In genomic region chr9:15356916-15357483, GRCm38 (mm10) we compare ENCODE assay signal across 8 mouse cellular contexts. TPM values are rescaled to one million over a fixed set of nuclear protein-coding genes. Genes with fewer than 3 reads are reported as not detected.
DNase-seq lines count a peak whose midpoint lies in the region; ATAC-seq and TF ChIP-seq lines count a peak whose summit lies in the region.

No protein-coding gene starts in this region.

- peaks cover 22% of the 10 kb centered on the region for H3K36me3 ChIP-seq in heart, embryonic 14.5 days (ENCODE audit: control insufficient read depth, insufficient read depth, low read length)
- H3K36me3 ChIP-seq in ES-E14 (ENCODE audit: control insufficient read depth, insufficient read depth, low read length, poor library complexity, severe bottlenecking): peaks cover 3% of the 10 kb centered on the region
- peaks cover 7% of the 10 kb centered on the region for H3K36me3 ChIP-seq in forebrain, embryonic 14.5 days (ENCODE audit: control insufficient read depth, insufficient read depth, low read length)

- H3K9me3 ChIP-seq in heart, embryonic 14.5 days (ENCODE audit: control insufficient read depth, low read length): no peaks in the 10 kb centered on the region
- no peaks in the 10 kb centered on the region for H3K9me3 ChIP-seq in ES-E14 (ENCODE audit: control insufficient read depth, insufficient read depth, low read depth, low read length)
- no peaks in the 10 kb centered on the region for H3K9me3 ChIP-seq in forebrain, embryonic 14.5 days (replicated peaks; ENCODE audit: control insufficient read depth, low read length)

- peak overlapping the region; percentile 77 to 80 for H3K27ac ChIP-seq in heart, embryonic 14.5 days (replicated peaks in 1 of 2; ENCODE audit: control insufficient read depth in 1 of 2, insufficient read depth in 1 of 2, low read depth in 2 of 2, low read length in 2 of 2)
- H3K27ac ChIP-seq in ES-E14 (ENCODE audit: insufficient read depth, low read depth, low read length, poor library complexity, severe bottlenecking): peak overlapping the region; percentile 73
- peak overlapping the region; percentile 65 for H3K27ac ChIP-seq in forebrain, embryonic 14.5 days (ENCODE audit: low read depth, low read length)

- no peak for ATAC-seq in heart, embryonic 14.5 days (ENCODE audit: insufficient number of reproducible peaks, insufficient read depth, low FRiP score, low read depth)
- no peak for ATAC-seq in forebrain, embryonic 14.5 days

- intact Hi-C loops in heart, postnatal 36 days (cut with DNase I): loop anchor here (5.0 kb wide), 1 partner anchor 50 kb away; the partner anchor contains the start of genes 4931406C07Rik and Taf1d

- peak overlapping the region; percentile 80 for H3K4me2 ChIP-seq in heart, embryonic 14.5 days (ENCODE audit: low read length)
- peak overlapping the region; percentile 74 for H3K4me2 ChIP-seq in forebrain, embryonic 14.5 days (ENCODE audit: low read length)

- peak overlapping the region; percentile 87 for H3K9ac ChIP-seq in heart, embryonic 14.5 days (ENCODE audit: low read length)
- H3K9ac ChIP-seq in ES-E14 (ENCODE audit: insufficient read depth, low read depth, low read length, poor library complexity, severe bottlenecking): peak overlapping the region; percentile 94
- peak overlapping the region; percentile 87 for H3K9ac ChIP-seq in forebrain, embryonic 14.5 days (ENCODE audit: low read length)

- no peaks in the 10 kb centered on the region for H3K27me3 ChIP-seq in heart, embryonic 14.5 days (ENCODE audit: control insufficient read depth, insufficient read depth, low read length)
- no peaks in the 10 kb centered on the region for H3K27me3 ChIP-seq in forebrain, embryonic 14.5 days (replicated peaks; ENCODE audit: control insufficient read depth, insufficient read depth, low read length)

- peak overlapping the region; percentile 78 to 93 for H3K4me3 ChIP-seq in heart, embryonic 14.5 days (ENCODE audit: control insufficient read depth in 1 of 2, insufficient read depth in 1 of 2, low read depth in 1 of 2, low read length in 2 of 2)
- H3K4me3 ChIP-seq in ES-E14 (ENCODE audit: insufficient read depth in 1 of 2, low read depth in 1 of 2, low read length in 2 of 2, poor library complexity in 1 of 2, severe bottlenecking in 1 of 2): peak overlapping the region; percentile 93 to 95
- peak overlapping the region; percentile 89 for H3K4me3 ChIP-seq in forebrain, embryonic 14.5 days (ENCODE audit: low read depth, low read length)

- H3K4me1 ChIP-seq in heart, embryonic 14.5 days (ENCODE audit: control insufficient read depth in 2 of 2, insufficient read depth in 2 of 2, low read length in 2 of 2): peaks cover 0 to 6% of the 10 kb centered on the region in 2 experiments; a peak in 1 of 4 replicates
- H3K4me1 ChIP-seq in ES-E14 (ENCODE audit: control insufficient read depth in 2 of 2, insufficient read depth in 2 of 2, low read length in 2 of 2, poor library complexity in 1 of 2): 0 out of 4 replicates have a peak, but pooled peaks cover 0 to 2% of the 10 kb centered on the region in 2 experiments
- H3K4me1 ChIP-seq in forebrain, embryonic 14.5 days (ENCODE audit: control insufficient read depth, insufficient read depth, low read length): peaks cover 8% of the 10 kb centered on the region

- no peak for DNase-seq in heart, postnatal 36 days
- DNase-seq in ES-E14 (ENCODE audit: low read depth, low spot score): peak; percentile 15
- DNase-seq in forebrain, embryonic 14.5 days (ENCODE audit: low spot score): no peak
- DNase-seq in lung, postnatal 36 days: peak; percentile 1
- DNase-seq in urinary bladder, postnatal 4 days (ENCODE audit: low spot score in 2 of 2): no peak
- no peak for DNase-seq in T-cell, adult 2 months (ENCODE audit: low spot score)
- no peak for DNase-seq in ovary, postnatal 10 days (ENCODE audit: low spot score)

- under 1% methylated on average over 9 of the region's 9 CpGs for WGBS in heart, embryonic 14.5 days
- 2% methylated on average over 9 of the region's 9 CpGs for WGBS in forebrain, embryonic 14.5 days

- in situ Hi-C loops in ES-E14 (cut with MboI; ENCODE audit: low sequenced_read_pairs in 2 of 2, unreplicated experiment in 2 of 2): no loop called here

TF ChIP-seq in ES-E14, 5 proteins besides CTCF, POLR2A, EP300 and RAD21:
- TF ChIP-seq CHD2 (IDR thresholded peaks at IDR 0.05; ENCODE audit: low read depth, low read length): no peak
- TF ChIP-seq HCFC1 (IDR thresholded peaks at IDR 0.05; ENCODE audit: borderline replicate concordance, insufficient read depth, low read length): no peak
- TF ChIP-seq ZNF384 (IDR thresholded peaks at IDR 0.05; ENCODE audit: low read depth, low read length): no peak
- no peak for TF ChIP-seq MAFK (IDR thresholded peaks at IDR 0.05; ENCODE audit: insufficient read depth, low read depth, low read length)
- no peak for TF ChIP-seq ZC3H11A (IDR thresholded peaks at IDR 0.05; ENCODE audit: borderline replicate concordance, low read depth, low read length)

RNA-seq across cellular contexts. Expression of gene Cep295, which starts 0.6 kb away (rescaled TPM):
- polyA plus RNA-seq in heart, embryonic 14.5 days (2014; fragmentation: Nextera tagmentation; extraction: Ambion mirVana): 11.9 and 12.9 TPM in 2 replicates
- total RNA-seq in heart, postnatal 36 days (2021): 1 to 10 TPM; 5.7 to 7.5 TPM
- total RNA-seq in ES-E14 (2012; rRNA removed): 64.3 and 81.2 TPM in 2 replicates
- polyA plus RNA-seq in forebrain, embryonic 14.5 days (2014; fragmentation: Nextera tagmentation; extraction: Ambion mirVana): 15.8 and 16.0 TPM in 2 replicates

RNA-seq across cellular contexts. Expression of gene 4931406C07Rik, which starts 50.8 kb away (rescaled TPM):
- 5.7 and 6.7 TPM in 2 replicates for polyA plus RNA-seq in heart, embryonic 14.5 days (2014; fragmentation: Nextera tagmentation; extraction: Ambion mirVana)
- total RNA-seq in heart, postnatal 36 days (2021): 1 to 10 TPM; 6.1 to 6.5 TPM
- 6.4 and 6.5 TPM in 2 replicates for total RNA-seq in ES-E14 (2012; rRNA removed)
- polyA plus RNA-seq in forebrain, embryonic 14.5 days (2014; fragmentation: Nextera tagmentation; extraction: Ambion mirVana): 7.5 and 8.3 TPM in 2 replicates

RNA-seq across cellular contexts. Expression of gene Taf1d, which starts 51.0 kb away (rescaled TPM):
- 42.5 and 48.4 TPM in 2 replicates for polyA plus RNA-seq in heart, embryonic 14.5 days (2014; fragmentation: Nextera tagmentation; extraction: Ambion mirVana)
- 10 to 100 TPM; 26.0 to 29.1 TPM for total RNA-seq in heart, postnatal 36 days (2021)
- total RNA-seq in ES-E14 (2012; rRNA removed): 982 and 1,438 TPM in 2 replicates
- 43.9 and 44.8 TPM in 2 replicates for polyA plus RNA-seq in forebrain, embryonic 14.5 days (2014; fragmentation: Nextera tagmentation; extraction: Ambion mirVana)

Comparison
In these comparisons a context has a peak if more than half of its experiments do, and no peak if none do; other contexts are left out.
1. DNase-seq: peak in ES-E14 (single experiment) and lung, postnatal 36 days (single experiment); none in heart, postnatal 36 days (0 of 2), forebrain, embryonic 14.5 days (single experiment), urinary bladder, postnatal 4 days (0 of 2), T-cell, adult 2 months (single experiment) and ovary, postnatal 10 days (single experiment).
2. RNA of gene Taf1d, which starts 51.0 kb away (total RNA-seq): 982 to 1,438 TPM in ES-E14; 26.0 to 29.1 TPM in heart, postnatal 36 days; every median in the first group is over 10 times any median in the second.
3. Peak in every context shown above with its lines, with median percentiles within 50 percentile points of each other: H3K27ac ChIP-seq, H3K4me3 ChIP-seq and H3K9ac ChIP-seq.